Mouse (Mus musculus) activated CD4-positive, CD25-positive, alpha-beta regulatory T cell (primary cell): Measurements from ENCODE around the gene Triobp. TPM values are rescaled to one million over a fixed set of nuclear protein-coding genes. Genes with fewer than 3 reads are reported as not detected.

Experiments
- polyA plus RNA-seq, 2 experiments: library from polyadenylated mRNA; unstranded; fragments of 100-300 nt; shearing (Covaris generic); gene quantifications; one replicate each; pipeline ENCODE4 v1.2.1; 2017

Triobp gene
- 10 to 100 TPM; 54.7 to 95.1 TPM for polyA plus RNA-seq

GRCm38 (mm10) chr15:78947657-78948056, at the start of gene Triobp:
TSS of gene Triobp (plus strand) at chr15:78947724.

GRCm38 (mm10) chr15:78899409-78899739, 48.1 kb upstream of the Triobp start, which contains the start of gene Gm49510:
TSS of gene Gm49510 (plus strand) at chr15:78899667.

GRCm38 (mm10) chr15:78899740-78900584, 47.6 kb upstream of the Triobp start, which contains the start of gene Sh3bp1:
TSS of gene Sh3bp1 (plus strand) at chr15:78899768.

GRCm38 (mm10) chr15:78913632-78914090, 33.9 kb upstream of the Triobp start, which contains the start of gene Pdxp:
TSS of gene Pdxp (plus strand) at chr15:78913919.

GRCm38 (mm10) chr15:78926021-78926919, 21.3 kb upstream of the Triobp start, which contains the start of gene Lgals1:
TSS of gene Lgals1 (plus strand) at chr15:78926725.

GRCm38 (mm10) chr15:78934784-78935320, 12.7 kb upstream of the Triobp start, which contains the start of gene Nol12:
TSS of gene Nol12 (plus strand) at chr15:78934933.

GRCm38 (mm10) chr15:79028237-79028738, 80.8 kb downstream of the Triobp start, which contains the start of gene H1f0:
TSS of gene H1f0 (plus strand) at chr15:79028450.

GRCm38 (mm10) chr15:79041585-79041984, 94.1 kb downstream of the Triobp start, which contains the start of gene Galr3:
TSS of gene Galr3 (plus strand) at chr15:79041885.

Other genes with a start within 250 kb of the Triobp start
- under 1 TPM in 1 of 2 experiments, not detected in 1; 0.02 TPM for gene Elfn2, start 229.0 kb upstream of the Triobp start, polyA plus RNA-seq
- gene Mfng, start 174.2 kb upstream of the Triobp start, polyA plus RNA-seq = 100 to 1,000 TPM in 1 of 2 experiments, 10 to 100 TPM in 1; 74.5 to 116 TPM
- under 1 TPM in 1 of 2 experiments, not detected in 1; 0.19 TPM for gene Card10, start 144.7 kb upstream of the Triobp start, polyA plus RNA-seq
- gene Cdc42ep1, start 105.1 kb upstream of the Triobp start, polyA plus RNA-seq = under 1 TPM; 0.14 to 0.18 TPM
- not detected for gene Lgals2, start 92.2 kb upstream of the Triobp start, polyA plus RNA-seq
- 10 to 100 TPM; 43.5 to 61.3 TPM for gene Gga1, start 70.5 kb upstream of the Triobp start, polyA plus RNA-seq
- under 1 TPM; 0.68 to 0.75 TPM for gene Gm49510, start 48.1 kb upstream of the Triobp start, polyA plus RNA-seq
- gene Sh3bp1, start 48.0 kb upstream of the Triobp start, polyA plus RNA-seq = 100 to 1,000 TPM; 165 to 207 TPM
- gene Pdxp, start 33.8 kb upstream of the Triobp start, polyA plus RNA-seq = 10 to 100 TPM; 16.6 to 18.3 TPM
- gene Lgals1, start 21.0 kb upstream of the Triobp start, polyA plus RNA-seq = 1,000 to 10,000 TPM in 1 of 2 experiments, 100 to 1,000 TPM in 1; 544 to 1,308 TPM
- 10 to 100 TPM; 49.9 to 50.4 TPM for gene Nol12, start 12.8 kb upstream of the Triobp start, polyA plus RNA-seq
- 100 to 1,000 TPM; 106 to 152 TPM for gene H1f0, start 80.7 kb downstream of the Triobp start, polyA plus RNA-seq
- under 1 TPM; 0.42 to 0.47 TPM for gene Galr3, start 94.2 kb downstream of the Triobp start, polyA plus RNA-seq
- gene Ankrd54, start 115.2 kb downstream of the Triobp start, polyA plus RNA-seq = 10 to 100 TPM; 48.6 to 53.3 TPM
- 100 to 1,000 TPM; 160 to 185 TPM for gene Eif3l, start 127.5 kb downstream of the Triobp start, polyA plus RNA-seq
- gene Micall1, start 161.2 kb downstream of the Triobp start, polyA plus RNA-seq = 10 to 100 TPM; 26.9 to 36.0 TPM
- 100 to 1,000 TPM; 133 to 161 TPM for gene Polr2f, start 193.3 kb downstream of the Triobp start, polyA plus RNA-seq
- 1 to 10 TPM; 3.0 to 4.3 TPM for gene 1700088E04Rik, start 193.5 kb downstream of the Triobp start, polyA plus RNA-seq
- gene Sox10, start 217.5 kb downstream of the Triobp start, polyA plus RNA-seq = under 1 TPM in 1 of 2 experiments, not detected in 1; 0.09 TPM